15 mouse cellular contexts compared by ENCODE assay signal in genomic region chr17:65780970-65781369, GRCm38 (mm10).
"Had no signal": no experiment of that assay in that cellular context is flagged by ENCODE, and none has a peak within 500 bp of the region (broad histone marks: within the 10 kb centered on the region; RNA-seq: fewer than 3 reads in every experiment).

No protein-coding gene starts in this region.

- H3K4me3 ChIP-seq: liver, embryonic 15.5 days; megakaryocyte, embryonic 14.5 days; midbrain, embryonic 15.5 days; neural tube, embryonic 12.5 days had no signal

- H3K9ac ChIP-seq: liver, embryonic 15.5 days; liver, postnatal 0 days; midbrain, embryonic 13.5 days; midbrain, embryonic 15.5 days; neural tube, embryonic 12.5 days had no signal

- H3K27ac ChIP-seq: liver, embryonic 15.5 days; macrophage; neural tube, embryonic 12.5 days had no signal

- H3K27me3 ChIP-seq: megakaryocyte, embryonic 14.5 days; midbrain, embryonic 13.5 days; midbrain, embryonic 15.5 days; neural tube, embryonic 12.5 days had no signal

- H3K36me3 ChIP-seq: liver, embryonic 15.5 days; midbrain, embryonic 15.5 days; neural tube, embryonic 12.5 days had no signal

- DNase-seq: liver, postnatal 0 days; lung, adult 2 months; lung, postnatal 10 days; right cerebral cortex, postnatal 25 days; right cerebral cortex, postnatal 4 days; spleen, adult 18-20 months; thymus, adult 18-20 months; thymus, postnatal 14 days; thymus, postnatal 36 days had no signal
